In the genomic region with DNA sequence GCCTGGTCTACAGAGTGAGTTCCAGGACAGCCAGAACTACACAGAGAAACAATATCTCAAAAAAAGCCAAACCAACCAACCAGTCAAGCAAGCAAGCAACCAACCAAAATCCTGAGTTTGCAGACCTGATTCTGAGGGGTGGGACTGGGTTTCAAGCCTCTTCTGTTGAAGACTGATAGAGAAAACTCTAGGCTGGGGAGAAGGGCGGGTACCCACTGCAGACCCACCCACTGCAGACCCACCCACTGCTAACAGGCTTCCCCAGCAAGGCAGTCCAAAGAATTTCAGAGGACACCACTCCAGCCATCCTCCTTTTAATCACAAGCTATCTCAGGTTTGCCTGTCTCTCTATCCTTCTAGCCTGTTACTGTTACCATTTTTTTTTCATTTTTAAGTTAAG, we compare ENCODE assay signal across 30 mouse cellular contexts.
DNase-seq lines count a peak whose midpoint lies in the region; ATAC-seq lines count a peak whose summit lies in the region.
"Had no signal": no experiment of that assay in that cellular context is flagged by ENCODE, and none has a peak within 500 bp of the region (broad histone marks: within the 10 kb centered on the region; RNA-seq: fewer than 3 reads in every experiment).

No protein-coding gene starts in this region.

- no peak overlapping the region for H3K4me2 ChIP-seq in heart, embryonic 11.5 days
- no peak overlapping the region for H3K4me2 ChIP-seq in liver, embryonic 11.5 days
- no peak overlapping the region for H3K4me2 ChIP-seq in liver, embryonic 16.5 days (ENCODE audit: low read depth, low read length)
- no peak overlapping the region for H3K4me2 ChIP-seq in midbrain, embryonic 11.5 days
- H3K4me2 ChIP-seq: forebrain, embryonic 13.5 days; hindbrain, embryonic 12.5 days; intestine, embryonic 15.5 days; limb, embryonic 13.5 days; neural tube, embryonic 15.5 days had no signal

- peaks cover 3% of the 10 kb centered on the region for H3K27me3 ChIP-seq in heart, embryonic 11.5 days (ENCODE audit: control insufficient read depth, insufficient read depth, low read length)
- H3K27me3 ChIP-seq in liver, embryonic 11.5 days (replicated peaks; ENCODE audit: control insufficient read depth, insufficient read depth, low read length) = peaks cover 4% of the 10 kb centered on the region; the same call in 1 of the 2 replicates
- H3K27me3 ChIP-seq in liver, embryonic 16.5 days (ENCODE audit: control insufficient read depth, insufficient read depth, low read depth, low read length) = no peaks in the 10 kb centered on the region
- H3K27me3 ChIP-seq in midbrain, embryonic 11.5 days (ENCODE audit: control insufficient read depth, insufficient read depth, low read length) = no peaks in the 10 kb centered on the region
- H3K27me3 ChIP-seq: hindbrain, embryonic 12.5 days had no signal

- H3K9ac ChIP-seq in heart, embryonic 11.5 days (ENCODE audit: low read depth, low read length) = no peak overlapping the region
- no peak overlapping the region for H3K9ac ChIP-seq in liver, embryonic 11.5 days (ENCODE audit: low read depth, low read length)
- H3K9ac ChIP-seq in liver, embryonic 16.5 days (ENCODE audit: low read depth, low read length) = no peak overlapping the region
- no peak overlapping the region for H3K9ac ChIP-seq in midbrain, embryonic 11.5 days (ENCODE audit: low read length)
- H3K9ac ChIP-seq: forebrain, embryonic 13.5 days; hindbrain, embryonic 12.5 days; intestine, embryonic 15.5 days; limb, embryonic 13.5 days; neural tube, embryonic 15.5 days had no signal

- peak; percentile 81 for ATAC-seq in heart, embryonic 11.5 days (replicated peaks; ENCODE audit: insufficient number of reproducible peaks, low FRiP score, low TSS enrichment)
- peak; percentile 81 for ATAC-seq in liver, embryonic 11.5 days (replicated peaks; ENCODE audit: low FRiP score)
- peak; percentile 45; the same call in 1 of the 2 replicates for ATAC-seq in liver, embryonic 16.5 days (ENCODE audit: low read depth)
- no peak for ATAC-seq in midbrain, embryonic 11.5 days (ENCODE audit: low FRiP score)
- ATAC-seq: forebrain, embryonic 13.5 days; hindbrain, postnatal 0 days; intestine, embryonic 15.5 days had no signal

- H3K9me3 ChIP-seq in heart, embryonic 11.5 days (replicated peaks; ENCODE audit: control insufficient read depth, low read length) = no peaks in the 10 kb centered on the region
- no peaks in the 10 kb centered on the region for H3K9me3 ChIP-seq in liver, embryonic 11.5 days (ENCODE audit: control insufficient read depth, low read length)
- no peaks in the 10 kb centered on the region for H3K9me3 ChIP-seq in liver, embryonic 16.5 days (replicated peaks; ENCODE audit: control insufficient read depth, low read length)
- H3K9me3 ChIP-seq in midbrain, embryonic 11.5 days (ENCODE audit: control insufficient read depth, low read length) = no peaks in the 10 kb centered on the region
- H3K9me3 ChIP-seq: forebrain, embryonic 13.5 days; hindbrain, embryonic 12.5 days; intestine, embryonic 15.5 days; limb, embryonic 13.5 days; neural tube, embryonic 15.5 days had no signal

- DNase-seq in heart, postnatal 10 days = no peak
- peak; percentile 26 for DNase-seq in R1 (ENCODE audit: low read depth, low spot score)
- no peak for DNase-seq in liver, embryonic 11.5 days (ENCODE audit: low spot score)
- DNase-seq in gastrocnemius, postnatal 36 days = no peak
- DNase-seq in left cerebral cortex, postnatal 25 days (ENCODE audit: low spot score in 2 of 2) = no peak
- DNase-seq in midbrain, embryonic 11.5 days (ENCODE audit: low spot score, missing footprints) = no peak
- DNase-seq: adrenal gland, postnatal 10 days; cerebellum, adult 18-20 months; cerebellum, postnatal 10 days; gastrocnemius, postnatal 10 days; heart, adult 18-20 months; heart, postnatal 36 days; kidney, adult 8-10 months; lung, adult 2 months; lung, postnatal 10 days; midbrain, embryonic 14.5 days; retina, postnatal 1 day; right cerebral cortex, postnatal 14 days; thymus, postnatal 4 days had no signal

- intact Hi-C loops in heart, postnatal 10 days (cut with DNase I) = no loop called here
- intact Hi-C loops in gastrocnemius, postnatal 36 days (cut with DNase I) = no loop called here
- intact Hi-C loops in left cerebral cortex, postnatal 25 days (cut with DNase I) = no loop called here

- H3K4me3 ChIP-seq in heart, embryonic 11.5 days (ENCODE audit: low read depth, low read length) = no peak overlapping the region
- H3K4me3 ChIP-seq in liver, embryonic 11.5 days (ENCODE audit: low read depth, low read length) = no peak overlapping the region
- no peak overlapping the region for H3K4me3 ChIP-seq in liver, embryonic 16.5 days (ENCODE audit: low read depth, low read length)
- H3K4me3 ChIP-seq in midbrain, embryonic 11.5 days (ENCODE audit: low read depth, low read length) = no peak overlapping the region
- H3K4me3 ChIP-seq: forebrain, embryonic 13.5 days; hindbrain, embryonic 12.5 days; intestine, embryonic 15.5 days; left cerebral cortex, adult 2 months; limb, embryonic 13.5 days; neural tube, embryonic 15.5 days had no signal

- H3K4me1 ChIP-seq in heart, embryonic 11.5 days (ENCODE audit: control insufficient read depth, insufficient read depth, low read length) = no peaks in the 10 kb centered on the region
- H3K4me1 ChIP-seq in liver, embryonic 11.5 days (replicated peaks; ENCODE audit: control insufficient read depth, insufficient read depth, low read length) = no peaks in the 10 kb centered on the region
- no peaks in the 10 kb centered on the region for H3K4me1 ChIP-seq in liver, embryonic 16.5 days (ENCODE audit: control insufficient read depth, low read depth, low read length)
- no peaks in the 10 kb centered on the region for H3K4me1 ChIP-seq in midbrain, embryonic 11.5 days (ENCODE audit: control insufficient read depth, insufficient read depth, low read length)
- H3K4me1 ChIP-seq: forebrain, embryonic 13.5 days; hindbrain, embryonic 12.5 days; intestine, embryonic 15.5 days; limb, embryonic 13.5 days; neural tube, embryonic 15.5 days had no signal

- H3K36me3 ChIP-seq in heart, embryonic 11.5 days (ENCODE audit: control insufficient read depth, insufficient read depth, low read length) = no peaks in the 10 kb centered on the region
- no peaks in the 10 kb centered on the region for H3K36me3 ChIP-seq in liver, embryonic 11.5 days (ENCODE audit: control insufficient read depth, insufficient read depth, low read length)
- H3K36me3 ChIP-seq in liver, embryonic 16.5 days (ENCODE audit: control insufficient read depth, insufficient read depth) = no peaks in the 10 kb centered on the region
- no peaks in the 10 kb centered on the region for H3K36me3 ChIP-seq in midbrain, embryonic 11.5 days (ENCODE audit: control insufficient read depth, insufficient read depth, low read length)
- H3K36me3 ChIP-seq: hindbrain, embryonic 12.5 days; intestine, embryonic 15.5 days; limb, embryonic 13.5 days; neural tube, embryonic 15.5 days had no signal

- 22% methylated on average over 1 of the region's 1 CpGs for WGBS in heart, embryonic 11.5 days (ENCODE audit: insufficient replicate concordance)
- 33% methylated on average over 1 of the region's 1 CpGs for WGBS in liver, embryonic 11.5 days
- WGBS in liver, embryonic 16.5 days (ENCODE audit: insufficient replicate concordance) = 33% methylated on average over 1 of the region's 1 CpGs
- 69% methylated on average over 1 of the region's 1 CpGs for WGBS in midbrain, embryonic 11.5 days

- H3K27ac ChIP-seq in heart, embryonic 11.5 days (ENCODE audit: low read depth, low read length) = peak overlapping the region; percentile 62; the same call in 1 of the 2 replicates
- no peak overlapping the region for H3K27ac ChIP-seq in liver, embryonic 11.5 days (ENCODE audit: low read depth, low read length)
- no peak overlapping the region for H3K27ac ChIP-seq in liver, embryonic 16.5 days (ENCODE audit: low read length)
- no peak overlapping the region for H3K27ac ChIP-seq in midbrain, embryonic 11.5 days (ENCODE audit: low read depth, low read length)
- H3K27ac ChIP-seq: forebrain, embryonic 13.5 days; hindbrain, embryonic 12.5 days; hindbrain, postnatal 0 days; intestine, embryonic 15.5 days; kidney, postnatal 0 days; left cerebral cortex, adult 2 months; limb, embryonic 13.5 days; macrophage; neural tube, embryonic 15.5 days had no signal
